Comparison of ENCODE assay signal across 9 mouse cellular contexts in the genomic region with DNA sequence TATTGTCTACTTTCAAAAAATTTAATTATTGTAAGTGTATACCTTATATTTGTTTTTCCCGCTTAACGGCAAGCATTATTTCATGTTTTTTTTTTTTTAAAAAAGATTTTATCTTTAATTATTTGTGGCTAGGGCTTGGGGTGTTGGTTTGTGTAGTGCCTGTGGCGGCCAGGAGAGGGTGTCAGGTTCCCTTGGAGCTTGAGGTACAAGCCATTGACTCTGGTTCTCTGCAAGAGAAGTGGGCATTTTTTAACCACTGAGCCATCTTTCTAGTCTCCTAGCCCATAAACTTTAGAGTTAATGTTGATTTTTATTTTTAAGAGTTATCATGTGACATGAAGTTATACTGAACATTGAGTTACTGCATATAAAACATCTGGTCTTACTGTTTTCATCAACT. TPM values are rescaled to one million over a fixed set of nuclear protein-coding genes. Genes with fewer than 3 reads are reported as not detected.
DNase-seq lines count a peak whose midpoint lies in the region; ATAC-seq and TF ChIP-seq lines count a peak whose summit lies in the region.
"Had no signal": no experiment of that assay in that cellular context is flagged by ENCODE, and none has a peak within 500 bp of the region (broad histone marks: within the 10 kb centered on the region; RNA-seq: fewer than 3 reads in every experiment).

No protein-coding gene starts in this region.

- peak; percentile 46 for DNase-seq in hindbrain, embryonic 14.5 days (ENCODE audit: low spot score)
- DNase-seq in hindbrain, embryonic 10.5 days (ENCODE audit: low spot score), result no peak
- DNase-seq in right cerebral cortex, postnatal 4 days, result peak; percentile 52
- no peak for DNase-seq in right cerebral cortex, postnatal 25 days
- DNase-seq in limb, embryonic 14.5 days (ENCODE audit: low spot score), result peak; percentile 5
- no peak for DNase-seq in neural tube, embryonic 10.5 days (ENCODE audit: extremely low spot score, low spot score)

- no peak for TF ChIP-seq POLR2A in limb, embryonic 14.5 days (IDR thresholded peaks at IDR 0.05; ENCODE audit: borderline replicate concordance, extremely low read depth, insufficient read depth, insufficient read length)

- H3K36me3 ChIP-seq in hindbrain, embryonic 14.5 days (replicated peaks; ENCODE audit: control insufficient read depth, insufficient read depth), result peaks cover 89% of the 10 kb centered on the region
- H3K36me3 ChIP-seq in hindbrain, embryonic 10.5 days, result peaks cover 100% of the 10 kb centered on the region
- H3K36me3 ChIP-seq in limb, embryonic 14.5 days (ENCODE audit: control insufficient read depth, insufficient read depth, low read length), result peaks cover 91% of the 10 kb centered on the region

- 94% methylated on average over 3 of the region's 3 CpGs for WGBS in hindbrain, embryonic 14.5 days
- WGBS in hindbrain, embryonic 10.5 days, result 84% methylated on average over 3 of the region's 3 CpGs
- 86% methylated on average over 3 of the region's 3 CpGs for WGBS in limb, embryonic 14.5 days

- no peaks in the 10 kb centered on the region for H3K4me1 ChIP-seq in hindbrain, embryonic 14.5 days (replicated peaks; ENCODE audit: control insufficient read depth, insufficient read depth, low read length)
- no peaks in the 10 kb centered on the region for H3K4me1 ChIP-seq in hindbrain, embryonic 10.5 days (replicated peaks)
- H3K4me1 ChIP-seq in limb, embryonic 14.5 days (ENCODE audit: control insufficient read depth, insufficient read depth, low read length), result no peaks in the 10 kb centered on the region
- H3K4me1 ChIP-seq: embryonic facial prominence, embryonic 13.5 days; neural tube, embryonic 12.5 days had no signal

- no peaks in the 10 kb centered on the region for H3K9me3 ChIP-seq in hindbrain, embryonic 14.5 days (ENCODE audit: control insufficient read depth, low read length)
- no peaks in the 10 kb centered on the region for H3K9me3 ChIP-seq in hindbrain, embryonic 10.5 days
- H3K9me3 ChIP-seq in limb, embryonic 14.5 days (ENCODE audit: control insufficient read depth, low read length), result no peaks in the 10 kb centered on the region
- H3K9me3 ChIP-seq: embryonic facial prominence, embryonic 13.5 days; neural tube, embryonic 12.5 days had no signal

- H3K27ac ChIP-seq in hindbrain, embryonic 14.5 days, result no peak overlapping the region
- H3K27ac ChIP-seq in hindbrain, embryonic 10.5 days, result no peak overlapping the region
- no peak overlapping the region for H3K27ac ChIP-seq in limb, embryonic 14.5 days (replicated peaks; ENCODE audit: low read depth, low read length)
- H3K27ac ChIP-seq: embryonic facial prominence, embryonic 13.5 days; neural tube, embryonic 12.5 days had no signal

- H3K4me2 ChIP-seq in hindbrain, embryonic 14.5 days (replicated peaks), result no peak overlapping the region
- H3K4me2 ChIP-seq in limb, embryonic 14.5 days (replicated peaks; ENCODE audit: low read depth, low read length, severe bottlenecking), result no peak overlapping the region
- H3K4me2 ChIP-seq: embryonic facial prominence, embryonic 13.5 days; neural tube, embryonic 12.5 days had no signal

- no peak for ATAC-seq in hindbrain, embryonic 14.5 days (ENCODE audit: low FRiP score)
- ATAC-seq in activated CD4-positive, CD25-positive, alpha-beta regulatory T cell, adult 4 months, result peak; percentile 69
- no peak for ATAC-seq in limb, embryonic 14.5 days (ENCODE audit: low FRiP score, low read depth)

- H3K27me3 ChIP-seq in hindbrain, embryonic 14.5 days (ENCODE audit: control insufficient read depth, insufficient read depth, low read length), result no peaks in the 10 kb centered on the region
- H3K27me3 ChIP-seq in hindbrain, embryonic 10.5 days (ENCODE audit: insufficient read depth, poor library complexity, severe bottlenecking), result no peaks in the 10 kb centered on the region
- H3K27me3 ChIP-seq in limb, embryonic 14.5 days (ENCODE audit: control insufficient read depth, insufficient read depth, low read length), result no peaks in the 10 kb centered on the region
- H3K27me3 ChIP-seq: embryonic facial prominence, embryonic 13.5 days; neural tube, embryonic 12.5 days had no signal

- H3K9ac ChIP-seq in hindbrain, embryonic 14.5 days, result no peak overlapping the region
- H3K9ac ChIP-seq in limb, embryonic 14.5 days (ENCODE audit: low read depth, low read length, severe bottlenecking), result no peak overlapping the region
- H3K9ac ChIP-seq: embryonic facial prominence, embryonic 13.5 days; neural tube, embryonic 12.5 days had no signal

- H3K4me3 ChIP-seq in hindbrain, embryonic 14.5 days (replicated peaks; ENCODE audit: low read length), result no peak overlapping the region
- H3K4me3 ChIP-seq in hindbrain, embryonic 10.5 days, result no peak overlapping the region
- H3K4me3 ChIP-seq in limb, embryonic 14.5 days (replicated peaks; ENCODE audit: low read length), result no peak overlapping the region
- H3K4me3 ChIP-seq: embryonic facial prominence, embryonic 13.5 days; neural tube, embryonic 12.5 days had no signal

RNA-seq across cellular contexts. Expression of a gene that starts 18.5 kb away (rescaled TPM):
- 0.25 and 0.32 TPM in 2 replicates for polyA plus RNA-seq in hindbrain, embryonic 14.5 days (2014; fragmentation: Nextera tagmentation; extraction: Ambion mirVana)
- 0.35 and 0.47 TPM in 2 replicates for polyA plus RNA-seq in hindbrain, embryonic 10.5 days (2016; fragmentation: Nextera tagmentation; extraction: Ambion mirVana)
- polyA plus RNA-seq in activated CD4-positive, CD25-positive, alpha-beta regulatory T cell, adult 4 months (2017; shearing (Covaris generic)), result 100 to 1,000 TPM in 1 of 2 experiments, 10 to 100 TPM in 1; 94.7 to 118 TPM
- polyA plus RNA-seq in limb, embryonic 14.5 days (2012; rRNA removed), result 0.12 and 0.15 TPM in 2 replicates
- polyA plus RNA-seq in limb, embryonic 14.5 days (2014; fragmentation: Nextera tagmentation; extraction: Ambion mirVana), result 0.35 and 0.37 TPM in 2 replicates

RNA-seq across cellular contexts. Expression of a gene that starts 24.3 kb away (rescaled TPM):
- polyA plus RNA-seq in hindbrain, embryonic 14.5 days (2014; fragmentation: Nextera tagmentation; extraction: Ambion mirVana), result 8.5 and 9.3 TPM in 2 replicates
- 10.5 and 12.4 TPM in 2 replicates for polyA plus RNA-seq in hindbrain, embryonic 10.5 days (2016; fragmentation: Nextera tagmentation; extraction: Ambion mirVana)
- 10 to 100 TPM; 14.3 to 16.8 TPM for polyA plus RNA-seq in activated CD4-positive, CD25-positive, alpha-beta regulatory T cell, adult 4 months (2017; shearing (Covaris generic))
- polyA plus RNA-seq in limb, embryonic 14.5 days (2012; rRNA removed), result 6.3 and 7.1 TPM in 2 replicates
- polyA plus RNA-seq in limb, embryonic 14.5 days (2014; fragmentation: Nextera tagmentation; extraction: Ambion mirVana), result 10.1 and 11.7 TPM in 2 replicates

RNA-seq across cellular contexts. Expression of a gene that starts 53.0 kb away (rescaled TPM):
- polyA plus RNA-seq in hindbrain, embryonic 14.5 days (2014; fragmentation: Nextera tagmentation; extraction: Ambion mirVana), result 13.9 and 18.1 TPM in 2 replicates
- 5.8 and 6.6 TPM in 2 replicates for polyA plus RNA-seq in hindbrain, embryonic 10.5 days (2016; fragmentation: Nextera tagmentation; extraction: Ambion mirVana)
- 1 to 10 TPM; 2.4 to 2.6 TPM for polyA plus RNA-seq in activated CD4-positive, CD25-positive, alpha-beta regulatory T cell, adult 4 months (2017; shearing (Covaris generic))
- 11.1 and 11.4 TPM in 2 replicates for polyA plus RNA-seq in limb, embryonic 14.5 days (2012; rRNA removed)
- 5.5 and 5.8 TPM in 2 replicates for polyA plus RNA-seq in limb, embryonic 14.5 days (2014; fragmentation: Nextera tagmentation; extraction: Ambion mirVana)

Comparison
In these comparisons a context has a peak if more than half of its experiments do, and no peak if none do; other contexts are left out.
1. DNase-seq: peak in hindbrain, embryonic 14.5 days (single experiment), right cerebral cortex, postnatal 4 days (single experiment) and limb, embryonic 14.5 days (single experiment); none in hindbrain, embryonic 10.5 days (single experiment), right cerebral cortex, postnatal 25 days (single experiment) and neural tube, embryonic 10.5 days (single experiment).
2. RNA of a gene that starts 18.5 kb away (polyA plus RNA-seq): 94.7 to 118 TPM in activated CD4-positive, CD25-positive, alpha-beta regulatory T cell, adult 4 months; 0.12 to 0.37 TPM in limb, embryonic 14.5 days, 0.35 to 0.47 TPM in hindbrain, embryonic 10.5 days and 0.25 to 0.32 TPM in hindbrain, embryonic 14.5 days; every median in the first group is over 10 times any median in the second.